Mouse (Mus musculus): Measurements from ENCODE around the gene Mcrs1. TPM values are rescaled to one million over a fixed set of nuclear protein-coding genes. Genes with fewer than 3 reads are reported as not detected.

The Mcrs1 gene
- polyA plus RNA-seq (2017; shearing (Covaris generic)): 89.8 TPM

GRCm38 (mm10) chr15:99251626-99252380 lies at the start of gene Mcrs1:
TSS of gene Mcrs1 (minus strand) at chr15:99251961.

GRCm38 (mm10) chr15:99295484-99295981 lies 43.8 kb upstream of the Mcrs1 start, which contains the start of gene Fam186b:
TSS of gene Fam186b (minus strand) at chr15:99295888.

GRCm38 (mm10) chr15:99294813-99295374 lies 43.1 kb upstream of the Mcrs1 start, which contains the start of gene Prpf40b:
TSS of gene Prpf40b (plus strand) at chr15:99295087.

GRCm38 (mm10) chr15:99224208-99224911 lies 27.4 kb downstream of the Mcrs1 start, which contains the start of gene Kcnh3:
TSS of gene Kcnh3 (plus strand) at chr15:99224861.

Other genes with a start within 250 kb of the Mcrs1 start
- 27.1 TPM for gene Tuba1c, start 222.1 kb downstream of the Mcrs1 start, polyA plus RNA-seq (2017; shearing (Covaris generic))
- not detected for gene Prph, start 196.8 kb downstream of the Mcrs1 start, polyA plus RNA-seq (2017; shearing (Covaris generic))
- not detected for gene Troap, start 177.4 kb downstream of the Mcrs1 start, polyA plus RNA-seq (2017; shearing (Covaris generic))
- gene C1ql4, start 164.1 kb downstream of the Mcrs1 start, polyA plus RNA-seq (2017; shearing (Covaris generic)): not detected
- gene Dnajc22, start 158.8 kb downstream of the Mcrs1 start, polyA plus RNA-seq (2017; shearing (Covaris generic)): 0.37 TPM
- 0.68 TPM for gene Spats2, start 126.0 kb downstream of the Mcrs1 start, polyA plus RNA-seq (2017; shearing (Covaris generic))
- gene Kcnh3, start 27.1 kb downstream of the Mcrs1 start, polyA plus RNA-seq (2017; shearing (Covaris generic)): 1.7 TPM
- 26.7 TPM for gene Prpf40b, start 43.1 kb upstream of the Mcrs1 start, polyA plus RNA-seq (2017; shearing (Covaris generic))
- gene Fam186b, start 43.9 kb upstream of the Mcrs1 start, polyA plus RNA-seq (2017; shearing (Covaris generic)): 0.71 TPM
- 48.1 TPM for gene Fmnl3, start 118.5 kb upstream of the Mcrs1 start, polyA plus RNA-seq (2017; shearing (Covaris generic))
- gene Tmbim6, start 140.9 kb upstream of the Mcrs1 start, polyA plus RNA-seq (2017; shearing (Covaris generic)): 123 TPM
- gene Nckap5l, start 205.8 kb upstream of the Mcrs1 start, polyA plus RNA-seq (2017; shearing (Covaris generic)): 27.7 TPM
- gene Bcdin3d, start 222.8 kb upstream of the Mcrs1 start, polyA plus RNA-seq (2017; shearing (Covaris generic)): 13.2 TPM